Mouse (Mus musculus): ENCODE results near the gene Nfxl1. TPM values are rescaled to one million over a fixed set of nuclear protein-coding genes. Genes with fewer than 3 reads are reported as not detected.

Nfxl1 gene
- 6.7 and 8.6 TPM in 2 replicates for polyA plus RNA-seq (2015; fragmentation: Nextera tagmentation; extraction: Ambion mirVana)

DNA sequence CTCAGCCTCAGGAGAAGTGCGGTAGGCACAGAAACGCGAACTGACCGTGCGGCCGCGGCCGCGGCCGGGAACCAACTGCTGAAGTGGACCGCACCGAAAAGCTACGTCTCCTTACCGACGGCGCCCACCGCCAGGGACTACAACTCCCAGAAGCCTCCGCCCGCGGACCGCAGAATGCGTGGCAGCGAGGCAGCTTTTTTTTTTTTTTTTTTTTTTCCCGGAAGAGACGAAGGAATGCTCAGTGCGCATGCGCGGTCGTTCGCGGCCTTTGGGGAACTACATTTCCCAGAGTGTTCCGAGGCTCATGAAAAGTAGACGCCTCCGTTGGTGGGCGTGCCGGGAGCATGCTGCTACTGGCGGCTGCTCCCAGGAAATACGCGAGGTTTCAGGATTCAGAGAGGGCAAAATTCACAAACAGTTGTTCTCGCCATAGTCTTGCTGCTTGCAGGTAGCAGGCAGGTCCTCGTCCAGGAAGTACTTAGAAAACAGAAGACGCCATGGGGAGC is at the start of gene Nfxl1:
TSS of gene Nfxl1 (minus strand) at position 141 of the 506 bp plus-strand sequence.

DNA sequence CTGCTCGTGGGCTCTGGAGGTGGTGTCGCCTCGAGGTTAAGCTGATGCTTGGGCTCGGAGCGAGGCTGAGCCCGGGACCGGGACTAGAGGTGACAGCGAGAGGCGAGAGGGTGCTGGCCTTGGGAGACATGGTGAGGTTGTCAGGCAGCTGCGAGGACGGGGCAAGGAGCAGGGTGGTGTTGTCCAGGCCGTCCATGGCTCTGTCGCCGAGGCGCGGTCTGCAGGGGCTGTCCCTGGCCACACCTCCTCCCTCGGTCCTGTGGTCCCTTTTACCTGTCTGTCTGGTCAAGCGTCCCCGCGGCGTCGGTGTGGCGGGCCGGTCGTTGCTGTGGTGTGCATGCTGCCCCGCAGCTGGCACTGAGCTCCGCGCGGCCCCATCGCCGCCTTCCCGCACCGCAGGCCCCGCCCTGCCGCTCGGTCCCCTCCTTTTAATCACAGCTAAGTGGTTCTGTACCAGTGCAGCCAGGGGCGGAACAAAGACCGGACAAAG is 27.8 kb upstream of the Nfxl1 start, which contains the start of gene Gm5868:
TSS of gene Gm5868 (minus strand) at position 360 of the 490 bp plus-strand sequence.

DNA sequence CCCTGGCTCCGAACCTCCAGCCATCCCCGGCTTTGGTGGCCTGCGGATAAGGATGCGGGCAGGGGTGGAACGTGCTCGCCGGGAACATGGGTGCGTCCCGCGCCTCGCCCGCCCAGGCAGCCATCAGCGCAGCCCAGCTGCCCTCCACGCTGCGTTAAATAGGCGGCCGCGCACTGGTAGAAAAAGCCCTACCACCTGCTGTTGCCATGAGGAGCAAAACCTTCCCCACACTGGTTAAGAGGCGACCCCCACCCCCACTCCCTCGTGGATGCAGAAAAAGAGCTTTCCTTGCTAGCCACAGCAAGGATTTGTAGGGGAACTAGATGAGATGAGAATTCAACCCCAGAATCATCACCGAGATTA is 21.5 kb upstream of the Nfxl1 start, which contains the start of gene Zar1:
TSS of gene Zar1 (minus strand) at position 285 of the 363 bp plus-strand sequence.

DNA sequence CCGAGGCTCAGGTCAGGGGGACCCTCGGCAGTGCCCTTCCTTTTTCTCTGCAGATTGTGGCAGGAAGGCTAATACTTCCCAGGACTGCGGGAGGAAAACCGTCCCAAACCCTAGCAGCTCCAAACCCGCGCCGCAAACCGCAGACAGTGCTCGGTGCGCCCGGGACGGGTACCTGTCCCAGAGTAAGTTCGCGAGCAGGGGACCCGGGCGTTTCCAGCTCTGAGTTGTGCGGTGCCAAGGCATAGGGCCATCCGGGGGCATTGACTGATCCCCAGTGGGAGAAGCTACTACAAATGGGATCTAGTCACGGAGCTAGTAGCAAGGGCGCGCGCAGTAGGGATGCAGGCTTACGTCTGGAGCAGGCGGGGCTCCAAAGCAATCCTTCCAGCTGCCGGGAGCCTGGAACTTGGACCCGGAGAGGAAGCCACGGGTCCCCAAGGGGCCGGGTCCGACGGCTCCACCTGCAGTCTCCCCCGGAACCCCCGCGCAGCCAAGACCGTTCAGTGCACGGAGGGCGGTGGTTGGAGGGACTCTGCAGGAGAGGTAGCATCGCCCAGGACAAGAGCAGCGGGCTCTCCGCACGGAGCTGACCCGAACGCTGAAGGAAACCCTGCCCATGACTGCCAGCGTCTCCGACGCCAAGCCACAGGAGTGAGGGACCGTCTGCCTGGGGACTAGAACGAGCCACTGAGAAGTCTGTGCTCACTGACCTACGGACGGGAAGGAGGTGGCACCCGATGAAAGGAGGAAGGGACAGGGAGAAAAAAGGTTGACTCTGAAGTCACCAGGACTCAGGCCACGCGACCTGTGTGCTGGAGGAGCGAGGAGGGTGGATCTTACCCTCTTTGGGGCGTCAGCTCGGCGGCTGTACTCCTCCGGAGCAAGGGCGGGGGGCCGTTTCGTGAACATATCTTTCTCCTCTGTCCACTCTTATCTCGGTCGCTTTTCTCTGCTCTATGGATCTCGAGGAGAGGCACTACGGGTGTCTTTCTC is 55.7 kb downstream of the Nfxl1 start, which contains the start of gene Corin:
TSS of gene Corin (minus strand) at position 943 of the 993 bp plus-strand sequence.

Other genes with a start within 250 kb of the Nfxl1 start
- gene Corin, start 55.2 kb downstream of the Nfxl1 start, polyA plus RNA-seq (2015; fragmentation: Nextera tagmentation; extraction: Ambion mirVana): 0.37 and 0.47 TPM in 2 replicates
- 0.35 TPM in 1 of 2 replicates, not detected in the other for gene Zar1, start 21.6 kb upstream of the Nfxl1 start, polyA plus RNA-seq (2015; fragmentation: Nextera tagmentation; extraction: Ambion mirVana)
- 0.62 and 1.2 TPM in 2 replicates for gene Gm5868, start 27.9 kb upstream of the Nfxl1 start, polyA plus RNA-seq (2015; fragmentation: Nextera tagmentation; extraction: Ambion mirVana)
- not detected in 2 replicates for gene Cnga1, start 84.6 kb upstream of the Nfxl1 start, polyA plus RNA-seq (2015; fragmentation: Nextera tagmentation; extraction: Ambion mirVana)
- 25.6 and 27.7 TPM in 2 replicates for gene Nipal1, start 88.1 kb upstream of the Nfxl1 start, polyA plus RNA-seq (2015; fragmentation: Nextera tagmentation; extraction: Ambion mirVana)
- 0.12 and 0.29 TPM in 2 replicates for gene Txk, start 193.1 kb upstream of the Nfxl1 start, polyA plus RNA-seq (2015; fragmentation: Nextera tagmentation; extraction: Ambion mirVana)

All from urinary bladder, postnatal 0 days (tissue).